Mouse (Mus musculus) gonadal fat pad, adult 2 months (tissue): ENCODE results near the gene Olfr191. TPM values are rescaled to one million over a fixed set of nuclear protein-coding genes. Genes with fewer than 3 reads are reported as not detected.
"Not testable (repeated sequence)": the region's sequence is repeated elsewhere in the genome, so short reads cannot be mapped to it uniquely, and the experiment has no call there.

Experiments
- DNase-seq: peaks from one replicate; pipeline ENCODE4 v3.0.0-alpha.2; 2012; ENCODE audit warnings: low read depth
- polyA plus RNA-seq: library from polyadenylated mRNA; depleted of rRNA; stranded (reverse); fragments of >200 nt; gene quantifications from 2 replicates; pipeline ENCODE4 v1.2.3, GENCODE M21; 2012; rRNA removed

Gene Olfr191
- not detected in 2 replicates for polyA plus RNA-seq

- not testable (repeated sequence) for DNase-seq
Observed at GRCm38 (mm10) chr16:59089722-59090121, at the start of gene Olfr191. Olfr191 (minus strand) TSS chr16:59089822.

GRCm38 (mm10) chr16:59130740-59131139 lies 41.1 kb upstream of the Olfr191 start:
- DNase-seq, result no peak

GRCm38 (mm10) chr16:59120969-59121368 lies 31.3 kb upstream of the Olfr191 start, which contains the start of gene Olfr194:
Olfr194 (minus strand) TSS chr16:59121069.
- DNase-seq, result no peak

DNA sequence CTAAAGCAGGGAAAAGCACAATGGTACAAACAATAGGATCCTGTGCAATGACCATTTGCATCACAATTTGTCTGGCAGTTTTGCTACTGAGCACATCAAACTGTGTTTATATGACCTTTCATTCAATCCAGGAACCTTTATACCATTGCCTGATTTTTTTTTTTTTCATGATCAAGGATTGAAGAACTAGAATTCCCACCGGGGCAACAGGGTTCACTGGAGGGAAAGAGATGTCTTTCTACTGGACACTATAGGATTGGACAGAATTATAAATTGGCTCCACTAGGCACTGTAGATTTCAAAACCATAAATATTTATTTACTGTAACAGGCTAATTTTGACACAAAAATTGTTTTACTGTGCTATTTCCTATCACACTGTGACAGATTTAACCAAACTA lies 22.2 kb upstream of the Olfr191 start, which contains the start of gene Olfr193:
Gene Olfr193, minus strand, starts transcription at position 101 of the 400 bp plus-strand sequence.
- DNase-seq, result no peak

DNA sequence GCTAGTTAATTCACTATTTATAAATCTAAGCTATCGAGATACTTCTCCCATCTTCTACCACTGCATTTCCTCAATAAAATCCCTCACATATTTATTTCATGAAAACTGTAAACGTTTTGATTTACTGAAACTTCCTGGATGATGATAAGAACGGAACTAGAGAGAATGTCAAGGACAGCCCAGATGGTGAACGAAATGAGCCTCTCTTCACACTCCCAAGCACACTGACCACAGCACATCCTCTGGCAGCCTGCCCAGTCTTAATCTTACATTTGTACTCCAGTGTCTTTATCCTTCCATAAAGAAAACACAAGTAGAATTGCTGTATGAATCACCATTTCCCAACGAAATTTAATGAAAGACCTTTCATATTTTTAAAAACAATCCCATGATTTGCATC lies 18.9 kb upstream of the Olfr191 start:
- not testable (repeated sequence) for DNase-seq

DNA sequence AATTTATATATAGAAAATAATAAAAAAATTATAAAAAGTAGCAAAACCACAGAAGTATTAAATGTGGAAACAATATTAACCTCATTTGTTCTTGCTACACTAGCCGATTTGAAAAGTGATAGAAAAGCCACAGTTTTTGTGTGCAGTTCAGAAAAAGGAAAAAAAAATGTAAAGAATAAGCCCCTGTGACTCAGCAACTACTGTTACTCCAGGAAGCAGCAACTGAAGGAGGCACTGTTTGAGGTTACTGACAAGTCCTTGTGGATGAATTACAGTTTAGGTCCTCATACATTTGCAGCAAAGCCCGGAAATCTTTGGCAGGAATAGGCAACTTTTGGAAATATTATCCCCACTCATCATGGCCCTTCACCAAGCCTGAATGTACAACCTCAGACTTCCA lies 15.7 kb upstream of the Olfr191 start:
- DNase-seq, result no peak

DNA sequence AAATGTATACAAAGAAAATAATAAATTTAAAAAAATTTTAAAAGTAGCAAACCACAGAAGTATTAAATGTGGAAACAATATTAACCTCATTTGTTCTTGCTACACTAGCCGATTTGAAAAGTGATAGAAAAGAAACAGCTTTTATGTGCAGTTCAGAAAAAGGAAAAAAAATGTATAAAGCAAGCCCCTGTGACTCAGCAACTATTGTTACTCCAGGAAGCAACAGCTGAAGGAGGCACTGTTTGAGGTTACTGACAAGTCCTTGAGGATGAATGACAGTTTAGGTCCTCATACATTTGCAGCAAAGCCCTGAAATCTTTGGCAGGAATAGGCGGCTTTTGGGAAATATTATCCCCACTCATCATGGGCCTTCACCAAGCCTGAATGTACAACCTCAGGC lies 8.5 kb downstream of the Olfr191 start:
- not testable (repeated sequence) for DNase-seq

- no peak for DNase-seq
Observed at GRCm38 (mm10) chr16:59077905-59078304, 11.7 kb downstream of the Olfr191 start, which contains the start of gene Olfr190. Olfr190 (minus strand) TSS chr16:59078005.

DNA sequence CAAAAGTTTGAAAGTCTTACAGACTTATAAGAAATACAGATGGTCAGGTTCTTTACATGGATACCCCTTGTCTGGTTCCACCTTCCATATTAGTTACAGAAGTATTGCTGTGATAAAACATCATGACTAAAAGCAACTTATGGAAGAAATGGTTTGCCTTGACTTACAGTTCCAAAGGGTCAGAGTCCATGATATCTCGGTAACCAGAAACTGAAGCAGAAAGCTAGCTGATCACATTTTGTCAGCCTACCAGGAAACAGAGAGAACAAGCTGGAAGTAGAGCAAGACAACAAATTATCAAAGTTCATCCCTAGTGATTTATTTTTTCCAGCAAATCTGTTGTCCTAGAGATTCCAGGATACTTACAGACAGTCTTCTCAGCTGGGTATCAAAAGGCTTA lies 16.1 kb downstream of the Olfr191 start:
- DNase-seq, result no peak

- no peak for DNase-seq
Observed at GRCm38 (mm10) chr16:59071755-59072154, 17.9 kb downstream of the Olfr191 start.

- not testable (repeated sequence) for DNase-seq
Observed at GRCm38 (mm10) chr16:59062411-59062810, 27.2 kb downstream of the Olfr191 start.

- DNase-seq, result not testable (repeated sequence)
Observed at GRCm38 (mm10) chr16:59049286-59049685, 40.3 kb downstream of the Olfr191 start.

DNA sequence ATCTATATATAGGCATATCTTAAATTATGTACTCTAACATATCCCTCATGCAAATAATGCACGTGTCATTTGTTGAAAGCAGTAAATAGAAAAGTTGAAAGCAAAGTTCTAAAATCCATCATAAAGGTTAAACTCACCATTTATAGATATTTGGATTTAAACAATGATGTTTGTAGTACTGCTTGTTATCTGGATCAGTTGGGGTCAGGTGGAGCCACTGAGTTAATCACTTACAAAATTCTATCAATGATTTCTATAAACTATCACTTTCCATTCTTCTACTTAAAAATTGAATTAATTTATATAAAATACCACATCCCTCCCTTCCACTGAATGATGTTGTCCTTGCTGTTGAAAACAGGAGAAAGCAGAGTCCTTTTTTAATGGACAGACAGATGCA lies 40.8 kb downstream of the Olfr191 start:
- DNase-seq, result no peak

- DNase-seq, result no peak
Observed at GRCm38 (mm10) chr16:59047579-59047978, 42.0 kb downstream of the Olfr191 start.

DNA sequence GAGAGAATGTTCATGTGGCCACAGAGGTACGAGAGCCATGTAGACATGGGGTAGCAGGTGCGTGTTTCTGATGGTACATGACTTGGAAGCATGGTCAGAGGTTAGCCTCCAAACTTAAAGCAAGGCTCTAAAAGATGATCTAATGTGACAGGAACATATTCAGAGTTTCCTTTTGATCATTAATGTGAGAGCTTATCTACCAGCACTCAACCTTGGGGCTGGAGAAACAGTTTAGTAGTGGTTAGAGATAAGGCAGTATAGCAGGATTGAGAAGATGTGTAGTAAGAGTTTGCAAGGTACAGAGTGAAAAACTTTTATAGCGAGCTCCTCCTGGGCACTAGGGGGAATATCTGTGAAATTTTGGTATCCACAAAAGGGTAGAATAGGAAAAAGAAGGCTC lies 43.8 kb downstream of the Olfr191 start:
- DNase-seq, result no peak

- DNase-seq, result no peak
Observed at GRCm38 (mm10) chr16:59039710-59040109, 49.9 kb downstream of the Olfr191 start, which contains the start of gene Olfr187. Olfr187 (minus strand) TSS chr16:59039767.

Other genes starting within 250 kb of the Olfr191 start
- not detected in 2 replicates for gene Olfr177, start 215.1 kb downstream of the Olfr191 start, polyA plus RNA-seq
- not detected in 2 replicates for gene Olfr178, start 197.8 kb downstream of the Olfr191 start, polyA plus RNA-seq
- gene Olfr181, start 161.1 kb downstream of the Olfr191 start, polyA plus RNA-seq, result not detected in 2 replicates
- not detected in 2 replicates for gene Olfr180, start 160.4 kb downstream of the Olfr191 start, polyA plus RNA-seq
- gene Olfr183, start 94.5 kb downstream of the Olfr191 start, polyA plus RNA-seq, result not detected in 2 replicates
- gene Olfr186, start 59.5 kb downstream of the Olfr191 start, polyA plus RNA-seq, result not detected in 2 replicates
- gene Olfr187, start 50.1 kb downstream of the Olfr191 start, polyA plus RNA-seq, result not detected in 2 replicates
- not detected in 2 replicates for gene Olfr190, start 11.8 kb downstream of the Olfr191 start, polyA plus RNA-seq
- gene Olfr193, start 22.1 kb upstream of the Olfr191 start, polyA plus RNA-seq, result not detected in 2 replicates
- not detected in 2 replicates for gene Olfr194, start 31.2 kb upstream of the Olfr191 start, polyA plus RNA-seq
- gene Olfr195, start 57.2 kb upstream of the Olfr191 start, polyA plus RNA-seq, result not detected in 2 replicates
- not detected in 2 replicates for gene Olfr196, start 80.6 kb upstream of the Olfr191 start, polyA plus RNA-seq
- gene Olfr198, start 113.7 kb upstream of the Olfr191 start, polyA plus RNA-seq, result not detected in 2 replicates
- not detected in 2 replicates for gene Olfr199, start 129.9 kb upstream of the Olfr191 start, polyA plus RNA-seq
- not detected in 2 replicates for gene Olfr201, start 182.8 kb upstream of the Olfr191 start, polyA plus RNA-seq
- not detected in 2 replicates for gene Olfr202, start 197.0 kb upstream of the Olfr191 start, polyA plus RNA-seq
- not detected in 2 replicates for gene Olfr203, start 209.1 kb upstream of the Olfr191 start, polyA plus RNA-seq
- not detected in 2 replicates for gene Olfr204, start 228.4 kb upstream of the Olfr191 start, polyA plus RNA-seq
- gene Olfr205, start 241.3 kb upstream of the Olfr191 start, polyA plus RNA-seq, result not detected in 2 replicates